Mouse (Mus musculus) left cerebral cortex, postnatal 4 days (tissue): ENCODE measurements around the gene Asic3. TPM values are rescaled to one million over a fixed set of nuclear protein-coding genes. Genes with fewer than 3 reads are reported as not detected.
"Not testable (repeated sequence)": the region's sequence is repeated elsewhere in the genome, so short reads cannot be mapped to it uniquely, and the experiment has no call there.

ENCODE experiments used
- DNase-seq: peaks from one replicate; pipeline ENCODE4 v3.0.0-alpha.2; 2022
- intact Hi-C: fragments of 180-260 bp; cut with DNase I; formaldehyde crosslinking; loops from one replicate; pipeline ENCODE4 v1.15.1; 2025
- total RNA-seq, 2 experiments: library from RNA; stranded (reverse); gene quantifications; 2 replicates each; pipeline ENCODE4 v1.2.3; 2021

Gene Asic3
- total RNA-seq, 2 experiments from 2014 or later: not detected

- peak; percentile 65 for DNase-seq
- intact Hi-C loops: no loop called here
Measured at GRCm38 (mm10) chr5:24387264-24388241, 25.6 kb upstream of the Asic3 start.

GRCm38 (mm10) chr5:24388246-24388915, 24.8 kb upstream of the Asic3 start:
- intact Hi-C loops: no loop called here
- DNase-seq: no peak

GRCm38 (mm10) chr5:24389011-24389657, 24.1 kb upstream of the Asic3 start:
- intact Hi-C loops: no loop called here
- no peak for DNase-seq

GRCm38 (mm10) chr5:24389658-24390020, 23.6 kb upstream of the Asic3 start:
- DNase-seq: no peak
- intact Hi-C loops: no loop called here

- no peak for DNase-seq
- intact Hi-C loops: no loop called here
Measured at GRCm38 (mm10) chr5:24391864-24392263, 21.3 kb upstream of the Asic3 start, which contains the start of gene Atg9b. TSS of gene Atg9b (minus strand) at chr5:24392143.

GRCm38 (mm10) chr5:24392724-24393123, 20.5 kb upstream of the Asic3 start:
- no peak for DNase-seq
- intact Hi-C loops: no loop called here

GRCm38 (mm10) chr5:24393392-24393997, 19.7 kb upstream of the Asic3 start, which contains the start of gene Abcb8:
TSS of gene Abcb8 (plus strand) at chr5:24393663.
- DNase-seq: peak; percentile 84
- intact Hi-C loops: no loop called here

- intact Hi-C loops: no loop called here
- DNase-seq: peak; percentile 92
Measured at GRCm38 (mm10) chr5:24394165-24394894, 18.9 kb upstream of the Asic3 start.

GRCm38 (mm10) chr5:24396254-24396653, 16.9 kb upstream of the Asic3 start:
- DNase-seq, intact Hi-C loops: not testable (repeated sequence)

GRCm38 (mm10) chr5:24399686-24400085, 13.5 kb upstream of the Asic3 start:
- DNase-seq: no peak
- intact Hi-C loops: no loop called here

GRCm38 (mm10) chr5:24400362-24400761, 12.8 kb upstream of the Asic3 start:
- intact Hi-C loops: no loop called here

GRCm38 (mm10) chr5:24400911-24401605, 12.1 kb upstream of the Asic3 start:
- intact Hi-C loops: no loop called here
- no peak for DNase-seq

More at GRCm38 (mm10) chr5:24400362-24400761, 12.8 kb upstream of the Asic3 start:
- no peak for DNase-seq

- intact Hi-C loops: no loop called here
- peak; percentile 90 for DNase-seq
Measured at GRCm38 (mm10) chr5:24401969-24402368, 11.2 kb upstream of the Asic3 start.

- intact Hi-C loops: no loop called here
- no peak for DNase-seq
Measured at GRCm38 (mm10) chr5:24404594-24405360, 8.4 kb upstream of the Asic3 start.

GRCm38 (mm10) chr5:24405389-24405876, 7.8 kb upstream of the Asic3 start:
- intact Hi-C loops: no loop called here
- no peak for DNase-seq

- intact Hi-C loops: no loop called here
- DNase-seq: no peak
Measured at GRCm38 (mm10) chr5:24408651-24409050, 4.5 kb upstream of the Asic3 start.

GRCm38 (mm10) chr5:24409466-24409865, 3.7 kb upstream of the Asic3 start:
- intact Hi-C loops: no loop called here
- no peak for DNase-seq

GRCm38 (mm10) chr5:24412063-24412462, 1.1 kb upstream of the Asic3 start:
- DNase-seq: no peak
- intact Hi-C loops: no loop called here

- no peak for DNase-seq
- intact Hi-C loops: no loop called here
Measured at GRCm38 (mm10) chr5:24413938-24414337, 746 bp downstream of the Asic3 start.
